Mouse (Mus musculus) embryonic fibroblast, embryonic 13.5 days (primary cell): ENCODE data around the gene Plekha7. TPM values are rescaled to one million over a fixed set of nuclear protein-coding genes. Genes with fewer than 3 reads are reported as not detected.
A peak's percentile ranks its signal among the peaks of the same experiment; 100 is the strongest.

ENCODE experiments used
- H3K27ac ChIP-seq: 2 replicates; pipeline ENCODE4 v1.5.1; 2012; ENCODE audit warnings: low read length, control low read depth, inconsistent platforms; ENCODE audit not compliant: insufficient read depth
- H3K4me1 ChIP-seq: 2 replicates; pipeline ENCODE4 v1.6.1; 2011; ENCODE audit warnings: low read length; ENCODE audit not compliant: control insufficient read depth, insufficient read depth
- H3K4me3 ChIP-seq: 2 replicates; pipeline ENCODE4 v1.5.1; 2011; ENCODE audit warnings: mild to moderate bottlenecking, control low read depth, low read length; ENCODE audit not compliant: insufficient read depth
- CTCF ChIP-seq: IDR thresholded peaks from 2 replicates; pipeline ENCODE4 v1.5.1; 2011; ENCODE audit warnings: mild to moderate bottlenecking, control low read depth, low read length, moderate library complexity, borderline replicate concordance; ENCODE audit not compliant: insufficient read depth
- POLR2A ChIP-seq: IDR thresholded peaks from 2 replicates; pipeline ENCODE4 v1.6.1; 2011; ENCODE audit warnings: low read depth, mild to moderate bottlenecking, control low read depth, low read length, moderate library complexity
- polyA plus RNA-seq: library from polyadenylated mRNA; stranded (reverse); fragments of >200 nt; gene quantifications from 2 replicates; pipeline ENCODE4 v1.2.4, GENCODE M21; 2011; ENCODE audit warnings: low read depth; ENCODE audit not compliant: missing spikeins, insufficient read length

Gene Plekha7
- polyA plus RNA-seq, 1 experiment: 5.8 TPM

DNA sequence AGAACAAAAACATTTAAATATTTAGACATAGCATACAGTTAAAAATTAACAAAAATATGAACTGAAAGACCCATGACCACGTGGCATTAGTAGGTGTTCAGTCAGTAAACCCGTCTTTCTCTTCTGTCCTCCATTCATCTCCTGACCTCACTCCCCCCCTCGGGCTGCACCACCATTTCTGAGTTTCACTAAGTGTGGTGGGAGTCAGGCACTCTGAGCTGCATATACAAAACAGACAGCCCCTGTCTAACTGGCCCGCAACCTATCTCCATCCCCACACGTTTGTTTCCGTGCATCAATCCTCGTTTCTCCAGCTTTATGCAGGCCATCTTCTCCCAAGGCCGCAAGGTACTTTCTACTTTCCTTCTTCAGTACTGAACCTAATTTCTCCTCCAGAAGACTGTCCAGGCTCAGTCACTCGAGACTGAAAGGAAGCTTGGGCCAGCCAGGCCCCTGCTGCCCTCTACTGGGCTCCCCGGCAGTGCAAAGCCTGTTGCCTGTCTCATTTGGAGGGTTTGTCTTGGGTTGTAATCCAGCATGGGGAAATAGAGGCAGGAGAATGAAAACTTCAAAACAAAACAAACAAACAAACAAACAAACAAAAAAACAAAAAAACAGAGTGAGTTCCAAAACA, 15.3 kb upstream of the Plekha7 start:
- Histone ChIP-seq H3K4me1 (no peaks in the 10 kb centered on the region), H3K27ac (no peak overlapping the region), H3K4me3 (no peak overlapping the region)
- TF ChIP-seq POLR2A: no peak
- TF ChIP-seq CTCF: peak; percentile 74

DNA sequence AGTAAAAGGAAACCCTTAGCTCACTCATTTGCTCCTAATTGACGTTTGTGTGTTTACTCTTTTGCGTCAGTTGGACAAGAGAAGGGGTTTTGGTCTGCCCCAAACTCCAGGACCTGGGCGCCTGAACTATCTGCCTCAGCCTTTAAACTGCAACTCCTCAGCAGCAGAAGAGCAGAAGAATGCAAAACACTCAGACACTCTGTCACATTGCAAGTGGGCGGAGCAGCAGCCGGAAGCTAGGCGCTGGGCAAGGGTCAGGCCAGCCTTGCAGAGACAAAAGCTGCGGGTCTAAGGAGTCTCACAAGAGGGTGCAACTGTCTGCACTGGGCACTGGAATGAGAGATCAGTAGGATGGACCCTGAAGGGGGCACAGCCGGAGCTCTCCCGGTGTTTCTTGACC, 1.3 kb upstream of the Plekha7 start:
- H3K4me3 ChIP-seq: no peak overlapping the region
- H3K4me1 ChIP-seq: no peaks in the 10 kb centered on the region
- H3K27ac ChIP-seq: no peak overlapping the region
- TF ChIP-seq POLR2A (no peak), CTCF (no peak)

DNA sequence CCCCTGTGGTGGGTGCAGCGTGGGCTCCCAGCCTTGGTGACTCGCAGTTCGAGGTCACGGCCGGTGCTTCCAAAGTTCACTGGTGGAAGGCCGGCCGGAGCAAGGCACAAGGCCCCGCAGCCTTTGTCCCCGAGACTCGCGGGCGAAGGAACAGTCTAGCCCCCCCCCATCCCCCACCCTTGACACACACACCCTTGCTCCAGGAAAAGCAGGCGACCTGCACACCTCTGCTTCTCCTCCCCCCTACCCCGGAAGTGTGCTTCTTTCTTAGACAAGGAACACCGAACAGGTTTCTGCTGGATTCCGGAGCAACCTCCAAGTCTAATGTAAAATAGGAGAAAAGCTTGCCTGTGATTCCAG, 436 bp upstream of the Plekha7 start:
- TF ChIP-seq POLR2A (no peak), CTCF (no peak)
- peak overlapping the region; percentile 47 for H3K4me3 ChIP-seq

DNA sequence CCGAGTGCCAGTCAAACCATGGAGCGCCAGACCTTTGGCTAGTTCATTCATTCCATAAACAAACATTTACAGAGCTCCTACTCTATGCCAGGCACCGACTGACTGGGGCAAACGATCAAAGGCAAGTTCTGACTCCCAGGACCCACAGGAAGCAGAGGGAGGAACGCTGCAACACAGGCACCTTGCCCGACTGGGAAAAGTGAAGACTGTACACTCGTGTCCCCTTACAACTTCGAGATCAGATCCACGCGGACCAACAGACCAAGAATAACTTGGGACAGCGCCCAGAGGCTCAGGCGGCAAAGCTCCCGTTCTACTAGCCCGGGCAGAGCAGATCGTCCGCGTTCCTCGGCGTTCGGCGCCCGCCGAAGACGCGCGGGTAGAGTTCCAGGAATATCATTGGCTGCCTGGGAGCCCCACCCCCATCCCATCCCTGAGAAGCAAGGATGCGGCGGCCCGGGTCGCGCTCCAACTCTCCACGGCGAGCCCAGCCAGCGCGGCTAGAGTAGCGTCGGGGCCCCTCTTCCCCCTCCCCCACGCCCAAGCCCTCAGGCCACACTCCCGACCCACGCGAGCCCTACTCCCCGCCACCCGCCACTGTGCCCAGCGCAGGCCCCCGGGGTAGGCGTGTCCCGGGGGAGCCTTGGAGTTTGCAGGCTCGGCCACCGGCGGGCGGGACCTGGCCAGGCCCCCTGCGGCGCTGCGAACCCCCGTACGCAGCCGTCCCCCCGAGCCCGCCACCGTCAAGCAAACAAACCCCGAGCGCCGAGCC, 891 bp downstream of the Plekha7 start:
- peak; percentile 49; the same call in 1 of the 2 replicates for TF ChIP-seq POLR2A
- no peak for TF ChIP-seq CTCF
- Histone ChIP-seq H3K4me1 (no peaks in the 10 kb centered on the region), H3K4me3 (peak overlapping the region; percentile 47), H3K27ac (no peak overlapping the region)

More for the DNA sequence above, 436 bp upstream of the Plekha7 start:
- H3K27ac ChIP-seq: no peak overlapping the region
- no peaks in the 10 kb centered on the region for H3K4me1 ChIP-seq

DNA sequence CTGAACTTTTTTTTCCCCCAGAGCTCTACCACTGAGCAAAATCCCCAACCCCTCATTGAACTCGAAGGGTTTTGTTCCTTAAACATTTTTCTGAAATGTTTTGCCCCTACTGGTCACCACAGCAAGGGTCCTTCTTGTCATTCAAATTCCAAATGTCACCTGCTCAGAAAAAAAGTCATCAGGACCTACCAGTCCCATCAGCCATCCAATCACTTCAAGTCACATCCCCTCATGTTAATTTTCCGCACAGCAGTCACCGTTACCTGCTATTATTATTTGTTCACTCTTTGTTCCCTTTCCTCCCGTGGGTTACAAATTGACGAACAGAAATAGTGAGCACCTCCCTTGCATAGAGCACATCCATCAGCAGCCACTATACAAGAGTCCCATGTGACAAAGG, 1.6 kb downstream of the Plekha7 start:
- Histone ChIP-seq H3K27ac (no peak overlapping the region), H3K4me3 (peak overlapping the region; percentile 47; the same call in 1 of the 2 replicates), H3K4me1 (no peaks in the 10 kb centered on the region)
- no peak for TF ChIP-seq POLR2A
- TF ChIP-seq CTCF: no peak

DNA sequence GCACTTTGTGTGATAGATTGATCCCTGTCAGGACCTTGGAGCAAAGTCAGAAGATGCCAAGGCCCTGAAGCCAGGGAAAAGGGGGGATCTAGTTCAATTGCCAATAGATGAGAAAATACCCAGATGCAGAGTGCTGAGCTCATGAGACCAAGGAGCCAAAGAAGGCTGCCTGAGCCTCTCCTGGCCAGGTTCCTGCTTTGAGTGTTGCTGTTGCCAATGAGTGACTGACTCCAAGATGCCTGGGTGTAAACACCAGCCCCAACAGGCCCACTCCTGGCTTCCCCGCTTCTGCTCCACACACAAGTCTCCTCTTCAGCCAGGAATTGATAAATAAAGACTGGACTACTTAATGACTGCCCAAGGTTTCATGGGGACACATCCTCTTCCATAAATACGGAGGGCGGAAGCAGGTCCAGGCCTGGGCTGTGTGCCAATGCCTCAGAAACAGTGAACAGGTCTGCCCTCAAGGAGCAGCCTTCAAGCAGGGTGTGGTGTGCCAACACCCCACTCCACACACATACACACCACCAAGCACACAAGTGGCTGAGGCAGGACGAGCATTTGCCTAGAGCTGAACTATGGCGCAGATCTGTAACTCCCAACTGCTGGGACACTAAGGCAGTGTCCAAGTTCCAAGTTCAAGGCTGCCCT, 6.4 kb downstream of the Plekha7 start:
- no peaks in the 10 kb centered on the region for H3K4me1 ChIP-seq
- no peak overlapping the region for H3K4me3 ChIP-seq
- no peak overlapping the region for H3K27ac ChIP-seq
- no peak for TF ChIP-seq POLR2A
- TF ChIP-seq CTCF: no peak

DNA sequence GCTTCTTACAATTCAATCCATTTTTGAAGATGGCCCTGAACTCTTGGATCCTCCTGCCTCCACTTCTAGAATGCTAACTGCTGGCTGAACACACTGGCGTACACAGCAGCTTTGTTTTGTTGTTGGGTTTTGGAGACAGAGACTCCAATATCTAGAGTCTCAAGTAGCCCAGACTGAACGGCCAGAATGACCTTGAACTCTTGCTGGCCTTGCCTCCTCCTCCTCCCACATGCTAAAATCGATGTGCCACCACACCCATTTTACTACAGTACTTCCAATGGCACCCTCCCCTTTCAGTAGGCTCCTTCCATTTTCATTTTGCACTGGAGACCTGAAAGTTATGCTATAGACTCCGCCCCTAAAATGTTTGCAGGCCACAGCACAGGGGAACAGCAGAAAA, 7.0 kb downstream of the Plekha7 start:
- Histone ChIP-seq H3K27ac (no peak overlapping the region), H3K4me3 (no peak overlapping the region), H3K4me1 (no peaks in the 10 kb centered on the region)
- TF ChIP-seq POLR2A (no peak), CTCF (no peak)

DNA sequence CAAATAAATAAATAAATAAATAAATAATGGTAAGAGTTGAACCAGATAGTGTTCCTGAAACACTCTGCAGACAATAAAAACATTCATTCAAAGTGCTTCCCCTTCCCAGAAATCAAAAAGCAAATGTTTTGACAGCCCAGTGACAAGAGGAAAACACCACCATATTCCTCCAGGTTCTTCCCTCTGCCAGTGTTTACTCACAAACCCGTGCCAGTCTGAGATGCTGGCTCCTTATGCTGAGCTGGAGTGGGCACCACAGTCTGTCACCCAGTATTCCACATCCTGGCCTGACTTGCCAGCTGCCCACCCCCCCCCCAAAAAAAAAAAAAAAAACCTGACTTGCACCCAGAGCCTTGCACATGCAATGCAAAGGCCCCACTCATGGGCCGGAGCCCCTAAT, 9.3 kb downstream of the Plekha7 start:
- Histone ChIP-seq H3K27ac (no peak overlapping the region), H3K4me3 (no peak overlapping the region), H3K4me1 (no peaks in the 10 kb centered on the region)
- TF ChIP-seq CTCF (no peak), POLR2A (no peak)

DNA sequence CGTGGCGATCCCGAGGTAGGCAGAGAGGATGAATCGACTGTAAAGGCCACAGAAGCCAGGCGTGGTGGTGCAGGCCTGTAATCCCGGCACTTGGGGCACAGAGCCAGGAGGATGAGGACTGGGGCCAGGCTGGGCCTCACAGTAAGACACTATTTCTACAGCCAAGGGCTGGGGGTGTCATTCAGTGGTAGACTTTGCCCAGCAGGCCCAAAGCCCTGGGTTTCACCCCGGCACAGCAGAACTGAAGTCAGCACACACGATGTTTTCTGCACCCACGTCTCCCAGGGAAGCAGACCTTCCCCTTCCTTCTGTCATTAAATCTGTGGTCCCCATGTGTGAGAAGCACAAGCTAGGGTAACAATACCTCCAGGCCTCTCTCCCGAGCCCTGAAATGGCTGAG, 9.8 kb downstream of the Plekha7 start:
- Histone ChIP-seq H3K4me1 (no peaks in the 10 kb centered on the region), H3K4me3 (no peak overlapping the region), H3K27ac (no peak overlapping the region)
- TF ChIP-seq CTCF: no peak

DNA sequence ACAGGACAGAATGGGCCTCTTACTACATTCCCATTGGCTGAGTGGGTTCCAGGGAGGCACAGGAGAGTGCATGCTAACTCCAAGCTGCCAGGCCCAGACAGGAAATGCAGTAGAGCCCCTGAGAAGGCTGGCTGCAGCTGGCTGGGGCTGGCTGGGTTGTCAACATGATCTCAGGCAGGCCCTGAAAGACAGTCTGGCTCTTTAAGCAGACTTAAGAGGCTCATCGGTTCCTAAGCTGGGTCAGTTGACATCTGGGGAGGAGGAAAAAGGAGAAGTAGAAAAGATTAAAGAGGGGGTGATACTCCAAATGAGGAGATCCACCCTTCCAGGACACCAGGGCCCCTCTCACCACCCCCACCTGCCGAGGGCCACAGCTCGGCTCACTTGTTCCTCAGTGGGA, 13.2 kb downstream of the Plekha7 start:
- Histone ChIP-seq H3K27ac (no peak overlapping the region), H3K4me1 (no peaks in the 10 kb centered on the region), H3K4me3 (no peak overlapping the region)
- no peak for TF ChIP-seq POLR2A
- no peak for TF ChIP-seq CTCF

DNA sequence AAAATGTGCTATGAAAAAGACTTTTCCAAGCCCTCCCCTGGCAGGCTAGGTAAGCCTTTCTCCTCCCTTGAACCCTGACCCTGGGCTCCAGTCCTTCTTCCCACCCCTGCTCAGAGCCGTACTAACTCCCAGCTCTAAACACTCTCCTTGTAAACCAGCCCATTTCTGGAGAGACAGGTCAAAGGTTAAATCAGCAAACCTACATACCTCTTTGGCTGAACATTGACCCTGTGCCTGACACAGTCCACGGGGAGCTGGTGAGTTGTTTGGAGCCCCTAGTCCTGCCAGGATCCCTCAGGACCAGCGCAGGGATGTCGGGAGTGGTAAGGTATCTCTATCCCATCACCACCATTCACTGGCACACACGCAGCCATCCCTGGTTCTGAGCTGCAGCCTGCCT, 15.8 kb downstream of the Plekha7 start:
- Histone ChIP-seq H3K4me1 (peaks cover 8% of the 10 kb centered on the region), H3K4me3 (no peak overlapping the region), H3K27ac (no peak overlapping the region)
- no peak for TF ChIP-seq POLR2A
- TF ChIP-seq CTCF: no peak
